Mouse (Mus musculus) gastrocnemius, postnatal 4 days (tissue): ENCODE measurements around the gene Prkcg. TPM values are rescaled to one million over a fixed set of nuclear protein-coding genes. Genes with fewer than 3 reads are reported as not detected.
"Not testable (repeated sequence)": the region's sequence is repeated elsewhere in the genome, so short reads cannot be mapped to it uniquely, and the experiment has no call there.

Experiments used
- DNase-seq, 2 experiments: peaks; one replicate each; pipeline ENCODE4 v3.0.0; 2021 to 2022; ENCODE audit warnings: low spot score in 2 of 2, mixed read lengths in 2 of 2
- total RNA-seq, 2 experiments: library from RNA; stranded (reverse); gene quantifications; 2 replicates each; pipeline ENCODE4 v1.2.3; 2021

Gene Prkcg
- total RNA-seq, 2 experiments from 2014 or later, result 2.5 to 4.6 TPM

- peak; percentile 88 to 98 for DNase-seq
These were observed 1.5 kb downstream of the Prkcg start for GRCm38 (mm10) chr7:3290257-3291033.

- DNase-seq, result peak in 1 of 2 experiments; percentile 43
These were observed 2.2 kb downstream of the Prkcg start for GRCm38 (mm10) chr7:3291197-3291596.

GRCm38 (mm10) chr7:3291764-3292163, 2.8 kb downstream of the Prkcg start:
- DNase-seq, result no peak

- DNase-seq, result not testable (repeated sequence)
These were observed 3.3 kb downstream of the Prkcg start for GRCm38 (mm10) chr7:3292271-3292670.

- DNase-seq, result peak; percentile 68 to 87
These were observed 3.8 kb downstream of the Prkcg start for GRCm38 (mm10) chr7:3292791-3293190.

- DNase-seq, result no peak
These were observed 5.8 kb downstream of the Prkcg start for GRCm38 (mm10) chr7:3294794-3295193.

- DNase-seq, result no peak
These were observed 6.5 kb downstream of the Prkcg start for GRCm38 (mm10) chr7:3295321-3296110.

- DNase-seq, result no peak
These were observed 7.7 kb downstream of the Prkcg start for GRCm38 (mm10) chr7:3296711-3297110.

GRCm38 (mm10) chr7:3299941-3300617, 11.1 kb downstream of the Prkcg start:
- DNase-seq, result peak in 1 of 2 experiments; percentile 18

GRCm38 (mm10) chr7:3300891-3301627, 12.1 kb downstream of the Prkcg start:
- no peak for DNase-seq

GRCm38 (mm10) chr7:3301628-3302555, 12.9 kb downstream of the Prkcg start:
- DNase-seq, result peak in 1 of 2 experiments; percentile 43

GRCm38 (mm10) chr7:3302556-3303275, 13.7 kb downstream of the Prkcg start:
- DNase-seq, result no peak

- no peak for DNase-seq
These were observed 14.3 kb downstream of the Prkcg start for GRCm38 (mm10) chr7:3303276-3303781.

GRCm38 (mm10) chr7:3303789-3304188, 14.8 kb downstream of the Prkcg start:
- DNase-seq, result no peak

- DNase-seq, result no peak
These were observed 15.3 kb downstream of the Prkcg start for GRCm38 (mm10) chr7:3304298-3304697.

- DNase-seq, result no peak
These were observed 17.4 kb downstream of the Prkcg start for GRCm38 (mm10) chr7:3306400-3306799.

GRCm38 (mm10) chr7:3308646-3309045, 19.7 kb downstream of the Prkcg start:
- DNase-seq, result no peak

GRCm38 (mm10) chr7:3310233-3310632, 21.3 kb downstream of the Prkcg start:
- DNase-seq, result no peak

- no peak for DNase-seq
These were observed 24.6 kb downstream of the Prkcg start for GRCm38 (mm10) chr7:3313571-3313970.
